ENCODE assay signal across 28 mouse cellular contexts in genomic region chr9:54287804-54288203, GRCm38 (mm10). TPM values are rescaled to one million over a fixed set of nuclear protein-coding genes. Genes with fewer than 3 reads are reported as not detected.
DNase-seq lines count a peak whose midpoint lies in the region; ATAC-seq and TF ChIP-seq lines count a peak whose summit lies in the region.
"Had no signal": no experiment of that assay in that cellular context is flagged by ENCODE, and none has a peak within 500 bp of the region (broad histone marks: within the 10 kb centered on the region; RNA-seq: fewer than 3 reads in every experiment).

No protein-coding gene starts in this region.

- H3K27me3 ChIP-seq in kidney, embryonic 14.5 days (ENCODE audit: control insufficient read depth, insufficient read depth, low read length), result peaks cover 7% of the 10 kb centered on the region; the same call in 1 of the 2 replicates
- H3K27me3 ChIP-seq in kidney, embryonic 16.5 days (ENCODE audit: insufficient read depth, low read length), result peaks cover 9% of the 10 kb centered on the region
- no peaks in the 10 kb centered on the region for H3K27me3 ChIP-seq in testis, adult 2 months (ENCODE audit: control insufficient read depth, insufficient read depth, low read length)

- H3K4me1 ChIP-seq in kidney, embryonic 14.5 days (ENCODE audit: control insufficient read depth, insufficient read depth, low read length), result peaks cover 12% of the 10 kb centered on the region; the same call in 1 of the 2 replicates
- H3K4me1 ChIP-seq in kidney, embryonic 16.5 days (ENCODE audit: insufficient read depth, low read length), result peaks cover 8% of the 10 kb centered on the region
- H3K4me1 ChIP-seq in testis, adult 2 months (ENCODE audit: control insufficient read depth, insufficient read depth, low read length), result peaks cover 11% of the 10 kb centered on the region

- peak overlapping the region; percentile 51; the same call in 1 of the 2 replicates for H3K27ac ChIP-seq in kidney, embryonic 14.5 days (ENCODE audit: low read depth, low read length)
- H3K27ac ChIP-seq in kidney, embryonic 16.5 days (ENCODE audit: low read length), result peak overlapping the region; percentile 44; the same call in 1 of the 2 replicates
- no peak overlapping the region for H3K27ac ChIP-seq in testis, adult 2 months (ENCODE audit: control insufficient read depth, insufficient read depth, low read depth, low read length)
- H3K27ac ChIP-seq: embryonic facial prominence, embryonic 13.5 days; embryonic facial prominence, embryonic 15.5 days; forebrain, embryonic 10.5 days; forebrain, embryonic 12.5 days had no signal

- no peak for TF ChIP-seq POLR2A in testis, adult 2 months (IDR thresholded peaks at IDR 0.05; ENCODE audit: control insufficient read depth, low read depth, low read length)

- no peak overlapping the region for H3K4me2 ChIP-seq in kidney, embryonic 14.5 days (replicated peaks; ENCODE audit: low read depth, low read length)
- H3K4me2 ChIP-seq in kidney, embryonic 16.5 days (replicated peaks; ENCODE audit: low read depth, low read length), result 0 out of 2 replicates have a peak overlapping the region, but pooled peaks have one; percentile 10
- H3K4me2 ChIP-seq: embryonic facial prominence, embryonic 13.5 days; embryonic facial prominence, embryonic 15.5 days; forebrain, embryonic 12.5 days had no signal

- no peak for TF ChIP-seq CTCF in testis, adult 2 months (IDR thresholded peaks at IDR 0.05; ENCODE audit: control insufficient read depth, insufficient read depth, insufficient replicate concordance, low read depth, low read length)

- no peak for DNase-seq in kidney, postnatal 25 days
- DNase-seq in kidney, postnatal 10 days, result no peak
- DNase-seq in testis, postnatal 14 days (ENCODE audit: low spot score), result no peak
- DNase-seq: adrenal gland, adult 8-10 months; adrenal gland, postnatal 14 days; adrenal gland, postnatal 36 days; B cell, adult 2 months; cerebellum, adult 11 months; cerebellum, adult 18-20 months; cerebellum, adult 8-10 months; cerebellum, adult 9-11 months; cerebellum, postnatal 14 days; cerebellum, postnatal 36 days; embryo, embryonic 11 days had no signal

- no peaks in the 10 kb centered on the region for H3K9me3 ChIP-seq in kidney, embryonic 14.5 days (ENCODE audit: control insufficient read depth, low read length)
- no peaks in the 10 kb centered on the region for H3K9me3 ChIP-seq in kidney, embryonic 16.5 days (ENCODE audit: low read length)
- H3K9me3 ChIP-seq: embryonic facial prominence, embryonic 13.5 days; embryonic facial prominence, embryonic 15.5 days; forebrain, embryonic 10.5 days; forebrain, embryonic 12.5 days had no signal

- H3K4me3 ChIP-seq in kidney, embryonic 14.5 days (ENCODE audit: low read length), result no peak overlapping the region
- no peak overlapping the region for H3K4me3 ChIP-seq in kidney, embryonic 16.5 days (ENCODE audit: low read length)
- H3K4me3 ChIP-seq in testis, adult 2 months (ENCODE audit: control insufficient read depth, low read depth, low read length), result peak overlapping the region; percentile 24; the same call in 1 of the 2 replicates
- H3K4me3 ChIP-seq: embryonic facial prominence, embryonic 13.5 days; embryonic facial prominence, embryonic 15.5 days; erythroblast, embryonic 14.5 days; forebrain, embryonic 10.5 days; forebrain, embryonic 12.5 days had no signal

- H3K36me3 ChIP-seq in kidney, embryonic 14.5 days (ENCODE audit: control insufficient read depth, insufficient read depth, low read length), result no peaks in the 10 kb centered on the region
- H3K36me3 ChIP-seq in kidney, embryonic 16.5 days (ENCODE audit: insufficient read depth, low read length), result no peaks in the 10 kb centered on the region
- no peaks in the 10 kb centered on the region for H3K36me3 ChIP-seq in testis, adult 2 months (ENCODE audit: control insufficient read depth, insufficient read depth, low read length)
- H3K36me3 ChIP-seq: embryonic facial prominence, embryonic 13.5 days; embryonic facial prominence, embryonic 15.5 days; forebrain, embryonic 10.5 days; forebrain, embryonic 12.5 days; G1E had no signal

- ATAC-seq in kidney, embryonic 14.5 days (ENCODE audit: low FRiP score, low TSS enrichment), result peak; percentile 54; the same call in 1 of the 2 replicates
- no peak for ATAC-seq in kidney, embryonic 16.5 days (ENCODE audit: low FRiP score, low TSS enrichment)
- ATAC-seq: activated CD4-positive, CD25-positive, alpha-beta regulatory T cell, adult 4 months; CD4-positive, CD25-positive, alpha-beta regulatory T cell, adult 4 months; forebrain, embryonic 16.5 days; Patski had no signal

- no peak overlapping the region for H3K9ac ChIP-seq in kidney, embryonic 14.5 days (ENCODE audit: low read depth, low read length)
- no peak overlapping the region for H3K9ac ChIP-seq in kidney, embryonic 16.5 days (replicated peaks; ENCODE audit: low read length)
- H3K9ac ChIP-seq: embryonic facial prominence, embryonic 13.5 days; embryonic facial prominence, embryonic 15.5 days; forebrain, embryonic 12.5 days had no signal

- 23% methylated on average over 5 of the region's 5 CpGs for WGBS in kidney, embryonic 14.5 days
- WGBS in kidney, embryonic 16.5 days, result 17% methylated on average over 5 of the region's 5 CpGs

RNA-seq across cellular contexts. Expression of gene Gldn, which starts 1.5 kb away (rescaled TPM):
- 3.4 and 6.0 TPM in 2 replicates for polyA plus RNA-seq in kidney, embryonic 14.5 days (2014; fragmentation: Nextera tagmentation; extraction: Ambion mirVana)
- polyA plus RNA-seq in kidney, embryonic 16.5 days (2015; fragmentation: Nextera tagmentation; extraction: Ambion mirVana), result 3.9 and 5.0 TPM in 2 replicates
- polyA plus RNA-seq in testis, adult 2 months (2012; rRNA removed), result 0.19 and 0.28 TPM in 2 replicates
- polyA plus RNA-seq: CD4-positive, CD25-positive, alpha-beta regulatory T cell, adult 4 months; erythroblast, embryonic 14.5 days; G1E had no signal

RNA-seq across cellular contexts. Expression of gene Cyp19a1, which starts 19.9 kb away (rescaled TPM):
- polyA plus RNA-seq in kidney, embryonic 14.5 days (2014; fragmentation: Nextera tagmentation; extraction: Ambion mirVana), result not detected in 2 replicates
- polyA plus RNA-seq in kidney, embryonic 16.5 days (2015; fragmentation: Nextera tagmentation; extraction: Ambion mirVana), result not detected in 2 replicates
- 1.7 and 3.2 TPM in 2 replicates for polyA plus RNA-seq in testis, adult 2 months (2012; rRNA removed)
- polyA plus RNA-seq: activated CD4-positive, CD25-positive, alpha-beta regulatory T cell, adult 4 months; embryonic facial prominence, embryonic 11.5 days; embryonic facial prominence, embryonic 13.5 days; embryonic facial prominence, embryonic 15.5 days; forebrain, embryonic 10.5 days; forebrain, embryonic 12.5 days; G1E; Patski had no signal
